Mouse (Mus musculus) mesoderm, embryonic 11.5 days (tissue): ENCODE measurements around the gene Dhx30.
"Not testable (repeated sequence)": the region's sequence is repeated elsewhere in the genome, so short reads cannot be mapped to it uniquely, and the experiment has no call there.

Source experiments
- DNase-seq: peaks from one replicate; pipeline ENCODE4 v3.0.0-alpha.2; 2012; ENCODE audit warnings: low read depth, low spot score

Dhx30 gene

DNA sequence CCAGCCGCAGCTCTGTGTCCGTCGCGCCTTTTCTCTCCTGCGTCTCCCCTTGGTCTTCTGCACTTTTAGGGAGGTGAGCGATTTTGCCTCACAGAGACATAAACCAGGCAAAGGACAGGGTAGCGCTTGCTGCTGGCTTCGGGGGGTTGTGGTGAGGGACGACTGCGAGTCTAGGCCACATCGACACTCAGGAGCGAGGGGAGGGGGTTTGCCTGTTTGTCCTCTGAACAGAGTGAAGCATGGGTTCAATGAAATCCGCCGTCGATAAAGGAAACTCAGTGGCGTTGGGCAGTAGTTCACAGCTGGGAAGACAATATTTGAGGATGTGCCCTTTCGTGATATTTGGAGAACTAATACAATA, at the start of gene Dhx30:
TSS of gene Dhx30 (minus strand) at position 52 of the 361 bp plus-strand sequence.
- DNase-seq: no peak

DNA sequence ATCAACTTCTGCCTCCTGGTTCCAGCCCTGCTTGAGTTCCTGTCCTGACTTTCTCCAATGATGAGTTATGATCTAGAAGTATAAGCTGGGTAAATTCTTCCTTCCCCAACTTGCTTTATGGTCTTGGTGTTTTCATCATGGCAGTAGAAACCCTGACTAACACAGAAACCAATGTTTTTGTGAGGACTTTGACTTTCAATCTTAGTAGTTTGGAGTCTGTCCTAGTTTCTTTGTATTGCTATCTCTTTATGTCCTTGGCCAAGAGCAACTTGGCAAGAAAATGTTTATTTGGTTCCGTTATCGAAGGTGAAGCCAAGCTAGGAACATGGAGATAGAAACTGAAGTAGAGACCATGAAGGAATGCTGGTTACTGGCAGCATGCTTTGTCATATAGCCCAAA, 45.4 kb upstream of the Dhx30 start:
- no peak for DNase-seq

DNA sequence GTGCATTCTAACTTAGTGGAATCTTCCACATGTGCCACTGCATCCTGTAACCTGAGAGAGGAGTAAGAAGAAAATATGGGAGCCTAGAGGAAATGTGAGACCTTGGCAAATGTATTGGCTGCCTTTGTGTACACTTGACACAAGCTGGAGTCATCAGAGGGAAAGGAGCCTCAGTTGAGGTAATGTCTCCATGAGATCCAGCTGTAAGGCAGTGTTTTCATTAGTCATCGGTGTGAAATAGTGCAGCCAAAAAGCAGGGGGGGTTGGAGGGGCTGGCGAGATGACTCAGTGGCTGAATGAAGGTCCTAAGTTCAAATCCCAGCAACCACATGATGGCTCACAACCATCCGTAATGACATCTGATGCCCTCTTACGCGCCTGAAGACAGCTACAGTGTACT, 44.8 kb upstream of the Dhx30 start:
- DNase-seq: no peak

DNA sequence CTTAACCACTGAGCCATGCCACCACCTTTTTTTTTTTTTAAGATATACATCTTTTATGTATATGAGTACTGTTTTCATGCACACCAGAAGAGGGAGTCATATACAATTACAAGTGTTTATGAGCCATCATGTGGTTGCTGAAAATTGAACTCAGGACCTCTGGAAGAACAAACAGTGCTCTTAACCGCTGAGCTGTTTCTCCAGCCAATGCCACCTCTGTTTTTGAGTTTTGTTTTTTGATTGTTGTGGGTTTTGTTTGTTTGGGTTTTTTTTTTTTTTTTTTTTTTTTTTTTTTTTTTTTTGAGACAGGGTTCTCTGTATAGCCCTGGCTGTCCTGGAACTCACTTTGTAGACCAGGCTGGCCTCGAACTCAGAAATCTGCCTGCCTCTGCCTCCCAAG, 42.9 kb upstream of the Dhx30 start:
- DNase-seq: not testable (repeated sequence)

DNA sequence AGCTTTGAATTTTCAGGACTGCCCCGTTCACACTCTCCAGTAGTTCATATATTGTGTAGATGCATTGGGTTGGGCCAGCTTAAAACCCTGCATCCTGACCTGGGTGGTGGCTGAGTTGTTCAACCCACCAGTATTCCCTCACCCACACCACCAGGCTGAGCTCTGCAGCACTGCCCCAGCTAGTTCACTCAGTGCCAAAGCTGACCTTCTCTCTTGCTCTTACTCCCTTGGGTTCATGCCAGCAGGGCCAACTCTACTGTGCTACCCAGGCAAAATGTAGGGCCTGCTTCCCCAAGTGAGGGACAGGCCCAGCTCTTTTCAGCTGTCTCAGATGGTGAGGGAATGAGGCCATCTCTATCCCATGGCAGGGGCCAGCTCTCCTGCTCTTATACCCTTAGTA, 41.4 kb upstream of the Dhx30 start:
- DNase-seq: no peak

DNA sequence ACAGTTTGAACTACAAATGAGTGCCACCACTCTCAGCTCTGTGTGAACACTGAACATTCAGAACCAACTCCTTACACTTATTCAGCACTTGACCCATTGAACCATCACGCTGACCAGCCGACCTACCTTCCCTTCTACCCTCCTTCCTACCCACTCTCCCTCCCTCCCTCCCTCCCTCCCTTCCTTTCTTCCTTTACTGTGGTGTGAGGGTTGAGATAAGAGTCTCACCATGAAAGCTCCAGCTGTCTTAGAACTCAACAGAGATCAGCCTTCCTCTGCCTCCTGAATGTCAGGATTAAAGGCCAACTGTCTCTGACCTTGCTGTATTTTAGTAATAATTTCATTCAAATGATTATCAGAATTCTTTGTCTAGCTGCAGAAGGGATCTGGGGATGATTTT, 31.0 kb upstream of the Dhx30 start:
- DNase-seq: no peak

DNA sequence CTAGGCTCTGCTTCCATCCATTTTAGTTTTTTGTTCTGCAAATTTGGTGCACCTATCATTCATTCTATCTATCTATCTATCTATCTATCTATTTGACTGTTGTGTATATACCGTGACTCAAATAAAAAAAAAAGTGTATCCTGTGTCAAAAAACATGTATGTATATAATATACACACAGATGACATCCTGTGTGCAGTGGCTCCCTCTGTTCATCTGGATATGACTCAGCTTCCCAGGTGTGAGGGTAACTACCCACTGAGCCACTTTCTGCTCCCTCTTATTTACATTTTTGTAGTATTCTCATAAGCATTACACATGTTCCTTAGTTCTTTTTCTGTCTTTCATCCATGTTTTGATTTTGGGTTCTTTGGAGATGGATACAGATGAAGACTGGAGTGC, 24.5 kb upstream of the Dhx30 start:
- no peak for DNase-seq

DNA sequence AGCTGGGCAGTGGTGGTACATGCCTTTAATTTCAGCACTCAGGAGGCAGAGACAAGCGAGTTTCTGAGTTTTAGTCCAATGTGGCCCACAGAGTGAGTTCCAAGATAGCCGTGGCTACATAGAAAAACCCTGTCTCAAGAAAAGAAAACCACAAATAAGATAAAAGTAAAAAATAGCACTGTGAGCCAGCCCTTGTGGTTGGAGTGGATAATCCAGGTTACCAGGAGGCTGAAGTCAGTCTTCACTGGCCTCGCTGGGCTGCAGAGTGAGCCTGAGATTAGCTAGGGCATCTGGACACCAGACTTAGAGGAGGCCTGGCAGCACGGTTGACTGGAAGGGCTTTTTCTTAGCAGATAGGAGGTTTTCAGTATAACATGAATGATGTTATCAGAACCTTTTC, 21.5 kb upstream of the Dhx30 start:
- no peak for DNase-seq

DNA sequence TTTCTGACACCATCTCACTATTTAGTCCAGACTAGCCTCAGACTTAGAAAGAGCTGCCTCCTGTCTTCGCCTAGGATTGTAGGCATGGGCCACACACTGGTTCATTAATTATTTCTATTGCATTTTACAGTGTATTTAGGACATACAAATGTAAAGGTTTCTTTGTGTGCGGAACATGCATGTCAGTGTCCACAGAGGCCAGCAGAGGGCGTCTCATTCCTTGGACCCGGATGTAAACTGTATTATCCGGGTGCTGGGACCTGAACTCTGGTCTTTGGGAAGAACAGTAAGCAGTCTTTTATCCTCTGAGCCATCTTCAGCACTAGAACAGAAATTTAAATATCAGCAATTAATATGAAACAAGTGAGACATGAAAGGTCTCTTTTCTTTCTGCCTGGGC, 16.5 kb upstream of the Dhx30 start:
- DNase-seq: no peak

DNA sequence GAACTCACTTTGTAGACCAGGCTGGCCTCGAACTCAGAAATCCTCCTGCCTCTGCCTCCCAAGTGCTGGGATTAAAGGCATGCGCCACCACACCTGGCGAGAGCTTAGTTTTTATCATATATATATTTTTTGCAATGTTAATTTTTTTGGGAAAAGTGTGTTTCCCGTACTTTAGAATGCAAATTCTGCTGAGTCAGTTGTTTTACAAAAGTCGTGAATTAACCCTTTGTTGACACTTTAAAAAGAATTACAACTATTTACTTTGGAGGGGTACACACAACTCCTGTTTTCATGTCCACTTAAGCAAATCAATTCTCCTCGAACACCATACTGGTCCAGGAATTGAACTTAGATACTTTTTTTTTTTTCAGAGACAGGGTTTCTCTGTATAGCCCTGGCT, 15.3 kb upstream of the Dhx30 start:
- no peak for DNase-seq

DNA sequence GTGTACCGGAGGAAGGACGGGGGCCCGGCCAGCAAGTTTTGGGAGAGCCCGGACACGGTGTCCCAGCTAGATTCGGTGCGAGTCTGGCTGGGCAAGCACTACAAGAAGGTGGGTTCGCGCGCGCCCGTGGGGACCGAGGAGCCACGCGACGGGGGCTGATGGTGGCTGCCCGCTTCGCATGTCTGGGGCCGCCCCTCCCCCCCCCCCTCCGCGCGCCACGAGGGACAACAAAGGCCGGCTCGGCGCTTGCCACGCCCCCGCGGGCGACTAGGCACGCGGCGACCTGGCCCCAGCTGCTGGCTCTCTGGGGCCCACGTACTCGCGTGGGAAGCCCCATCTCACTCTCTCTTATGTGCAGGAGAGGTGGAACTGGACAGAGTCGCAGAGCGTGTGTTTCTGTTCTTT, 14.6 kb upstream of the Dhx30 start:
- peak; percentile 74 for DNase-seq

DNA sequence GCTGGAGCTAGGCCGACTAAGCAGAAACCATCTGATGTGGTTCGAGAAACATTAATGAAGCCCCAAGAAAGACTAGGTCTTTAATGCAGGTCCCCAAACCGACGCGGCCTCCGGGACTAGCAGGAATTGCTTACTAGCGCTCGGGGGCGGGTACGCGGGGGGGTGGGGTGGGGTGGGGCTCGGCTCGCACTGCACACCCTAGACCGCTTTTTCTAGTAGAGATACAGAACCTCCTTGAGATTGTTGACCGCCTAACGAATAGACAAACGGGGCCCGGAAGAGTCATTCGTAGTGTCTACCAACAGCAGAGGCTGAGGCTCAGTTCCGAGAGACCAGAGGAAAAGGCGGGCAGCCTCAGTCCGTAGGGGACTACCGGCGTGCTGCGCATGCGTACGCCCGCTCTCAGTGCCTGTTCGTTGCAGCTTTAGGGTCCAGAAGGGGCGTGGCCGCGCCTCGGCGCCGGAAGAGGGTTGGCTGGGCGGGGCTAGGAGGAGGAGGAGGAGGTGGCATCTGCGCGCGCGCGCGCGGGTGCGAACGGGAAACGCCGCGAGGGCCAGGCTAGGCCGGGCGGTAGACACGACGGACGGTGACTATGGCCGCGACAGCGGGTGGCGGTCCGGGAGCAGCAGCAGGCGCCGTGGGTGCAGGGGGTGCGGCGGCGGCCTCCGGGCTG, 14.0 kb upstream of the Dhx30 start:
- peak; percentile 100 for DNase-seq

DNA sequence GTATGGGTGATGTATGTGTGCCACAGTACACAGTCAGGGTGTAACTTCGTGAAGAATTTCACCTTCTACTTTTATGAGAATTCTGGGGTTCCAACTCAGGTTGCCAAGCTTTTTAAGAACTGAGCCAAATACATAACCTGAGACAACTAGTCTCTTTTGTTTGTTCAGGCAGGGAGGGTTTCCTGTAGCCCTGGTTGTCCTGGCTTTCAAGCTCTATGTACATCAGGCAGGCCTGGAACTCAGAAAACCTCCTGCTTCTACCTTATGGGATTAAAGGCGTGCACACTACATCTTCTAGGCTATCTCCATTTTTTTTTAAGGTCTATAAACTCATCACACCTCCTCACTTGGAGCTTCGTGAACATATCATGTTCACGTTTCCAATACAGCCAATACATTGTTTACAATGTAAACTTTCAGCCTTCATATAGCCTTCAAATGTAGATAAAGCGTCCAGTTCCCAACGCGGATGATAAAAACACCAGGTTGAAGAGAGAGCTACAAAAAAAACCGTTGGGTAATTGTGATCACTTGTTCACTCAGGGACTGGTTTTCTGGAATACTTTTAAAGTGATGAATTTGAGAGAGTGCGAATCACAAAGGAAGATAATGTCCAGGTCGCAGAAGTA, 13.4 kb upstream of the Dhx30 start:
- DNase-seq: no peak

DNA sequence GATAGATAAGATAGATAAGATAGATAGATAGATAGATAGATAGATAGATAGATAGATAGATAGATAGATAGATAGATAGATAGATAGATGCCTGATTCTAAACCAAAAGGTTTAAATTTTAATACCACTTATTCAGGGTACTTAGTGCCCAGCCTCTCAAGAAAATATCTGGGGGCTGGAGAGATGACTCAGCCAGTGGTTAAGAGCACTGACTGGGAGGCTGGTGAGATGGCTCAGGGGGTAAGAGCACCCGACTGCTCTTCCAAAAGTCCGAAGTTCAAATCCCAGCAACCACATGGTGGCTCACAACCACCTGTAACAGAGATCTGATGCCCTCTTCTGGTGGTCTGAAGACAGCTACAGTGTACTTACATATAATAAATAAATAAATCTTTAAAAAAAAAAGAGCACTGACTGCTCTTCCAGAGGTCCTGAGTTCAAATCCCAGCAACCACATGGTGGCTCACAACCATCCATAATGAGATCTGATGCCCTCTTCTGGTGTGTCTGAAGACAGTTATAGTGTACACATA, 6.4 kb upstream of the Dhx30 start:
- DNase-seq: not testable (repeated sequence)

DNA sequence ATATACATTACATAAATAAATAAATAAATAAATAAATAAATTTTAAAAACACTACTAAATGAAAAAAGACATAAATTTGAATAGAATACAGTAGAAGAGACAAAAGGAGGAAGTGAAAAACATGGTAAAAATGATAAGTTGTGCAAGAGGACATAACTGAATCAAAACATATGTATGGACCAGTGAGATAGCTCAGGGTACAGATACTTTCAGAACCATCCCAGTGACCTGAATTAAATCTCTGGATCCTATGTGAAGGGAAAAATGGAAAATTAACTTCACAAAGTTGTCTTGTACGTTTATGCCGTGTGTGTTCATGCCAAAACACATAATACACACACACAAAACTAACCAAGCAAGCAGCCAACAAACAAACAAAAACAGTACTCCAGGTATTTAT, 5.7 kb upstream of the Dhx30 start:
- DNase-seq: no peak

DNA sequence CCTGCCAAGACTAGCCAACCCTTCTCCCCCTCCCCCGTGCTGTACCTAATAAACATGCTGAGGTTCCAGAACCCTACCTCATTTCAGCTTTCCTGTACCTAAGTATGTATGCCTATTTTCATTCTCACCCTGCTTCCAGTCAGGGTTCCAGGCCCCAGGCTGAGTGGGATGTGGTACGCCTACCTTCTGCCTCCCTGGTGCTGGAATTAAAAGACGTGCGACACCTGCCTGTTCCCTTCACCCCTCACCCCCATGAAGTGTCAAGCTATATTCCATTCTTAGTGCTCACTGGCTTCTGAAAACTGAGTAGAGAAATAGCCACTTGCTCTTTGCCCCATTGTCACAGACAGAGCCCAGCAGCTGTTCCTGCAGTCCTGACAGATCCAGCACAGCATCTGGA, 3.8 kb upstream of the Dhx30 start:
- DNase-seq: no peak

DNA sequence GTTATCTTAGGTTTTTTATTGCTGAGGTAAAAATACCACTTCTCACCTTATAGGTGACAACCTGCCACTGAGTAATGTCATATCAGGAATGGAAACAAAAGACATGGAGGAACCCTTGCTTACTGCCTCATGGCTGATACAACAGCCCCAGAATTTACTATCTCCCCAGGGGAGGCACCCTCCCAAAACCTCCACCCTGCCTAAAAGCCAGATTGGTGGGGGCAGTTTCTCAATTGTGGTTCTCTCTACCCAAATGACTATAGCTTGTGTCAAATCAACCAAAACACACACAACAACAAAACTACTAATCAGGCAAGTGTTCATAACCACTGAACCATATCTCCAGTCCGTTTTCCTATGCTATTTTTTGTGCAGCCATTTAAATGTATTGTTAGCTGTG, 619 bp upstream of the Dhx30 start:
- DNase-seq: no peak

DNA sequence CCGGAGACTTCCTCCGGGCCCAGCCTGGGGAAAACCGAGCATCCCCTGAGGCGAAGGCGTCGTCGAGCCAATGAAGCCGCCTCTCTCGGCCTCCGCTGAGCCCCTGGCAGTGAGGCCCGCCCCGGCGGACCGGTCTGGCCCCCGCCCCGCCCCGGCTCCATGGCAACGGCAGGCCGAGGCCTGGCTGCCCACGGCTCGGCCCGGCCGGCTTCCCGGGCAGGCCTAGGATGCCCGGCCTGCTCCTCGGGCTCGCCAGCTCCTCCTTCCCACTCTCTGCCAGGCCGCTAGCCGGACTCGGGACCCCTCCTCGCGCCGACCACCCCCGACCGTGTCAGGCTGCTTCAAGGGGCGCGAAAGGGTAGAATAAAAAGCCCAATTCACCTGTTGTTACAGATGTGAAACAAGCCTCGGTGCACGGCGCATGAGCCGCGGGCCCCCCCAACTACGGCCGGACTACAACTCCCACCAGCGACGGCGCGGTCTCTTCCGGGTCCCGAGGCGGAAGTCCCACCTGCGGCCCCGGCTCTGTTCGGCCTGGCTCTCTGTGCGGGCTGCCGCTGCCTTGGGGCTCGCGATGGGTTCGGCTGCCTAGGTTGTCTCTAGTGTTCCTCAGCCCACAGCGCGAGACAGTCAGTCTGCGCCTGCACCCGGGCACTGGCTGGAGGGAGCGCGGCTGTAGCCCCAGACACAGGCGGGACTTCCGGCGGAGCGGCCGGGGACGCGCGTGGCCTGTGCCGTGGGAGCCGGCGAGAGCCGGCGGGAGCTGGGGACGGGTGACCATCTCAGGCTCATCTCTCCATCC, 452 bp downstream of the Dhx30 start, which contains the start of gene Smarcc1:
TSS of gene Smarcc1 (plus strand) at position 732 of the 802 bp plus-strand sequence.
- peak; percentile 90 for DNase-seq

DNA sequence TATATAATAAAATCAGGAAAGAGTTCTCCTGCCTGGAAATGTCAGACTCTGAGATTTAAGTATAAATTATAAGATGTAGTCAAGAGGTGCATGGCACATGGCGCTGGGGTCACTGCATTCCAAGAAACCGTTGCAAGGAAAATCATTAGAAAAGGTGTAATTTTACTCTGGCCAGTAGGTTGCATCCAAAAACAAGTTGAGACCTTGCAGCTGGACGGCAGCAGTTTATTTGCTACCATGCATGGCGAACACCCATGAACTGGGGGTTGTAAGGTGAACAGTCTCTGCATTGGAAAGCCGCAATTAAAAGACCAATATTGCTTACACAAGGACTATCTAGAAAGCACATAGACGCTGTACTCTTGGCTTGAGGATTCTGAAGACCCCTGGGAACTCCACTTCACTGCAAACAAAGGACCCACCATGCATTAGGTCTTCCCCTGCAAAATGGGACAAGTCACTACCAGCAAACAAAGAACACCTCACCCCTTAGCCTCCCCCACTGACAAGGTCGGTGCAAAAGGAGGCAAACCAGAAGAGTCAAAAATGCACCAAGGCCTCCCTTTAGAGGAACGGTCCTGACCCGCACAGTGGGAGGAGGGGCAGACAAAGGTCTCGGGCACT, 1.2 kb downstream of the Dhx30 start:
- DNase-seq: peak; percentile 40

DNA sequence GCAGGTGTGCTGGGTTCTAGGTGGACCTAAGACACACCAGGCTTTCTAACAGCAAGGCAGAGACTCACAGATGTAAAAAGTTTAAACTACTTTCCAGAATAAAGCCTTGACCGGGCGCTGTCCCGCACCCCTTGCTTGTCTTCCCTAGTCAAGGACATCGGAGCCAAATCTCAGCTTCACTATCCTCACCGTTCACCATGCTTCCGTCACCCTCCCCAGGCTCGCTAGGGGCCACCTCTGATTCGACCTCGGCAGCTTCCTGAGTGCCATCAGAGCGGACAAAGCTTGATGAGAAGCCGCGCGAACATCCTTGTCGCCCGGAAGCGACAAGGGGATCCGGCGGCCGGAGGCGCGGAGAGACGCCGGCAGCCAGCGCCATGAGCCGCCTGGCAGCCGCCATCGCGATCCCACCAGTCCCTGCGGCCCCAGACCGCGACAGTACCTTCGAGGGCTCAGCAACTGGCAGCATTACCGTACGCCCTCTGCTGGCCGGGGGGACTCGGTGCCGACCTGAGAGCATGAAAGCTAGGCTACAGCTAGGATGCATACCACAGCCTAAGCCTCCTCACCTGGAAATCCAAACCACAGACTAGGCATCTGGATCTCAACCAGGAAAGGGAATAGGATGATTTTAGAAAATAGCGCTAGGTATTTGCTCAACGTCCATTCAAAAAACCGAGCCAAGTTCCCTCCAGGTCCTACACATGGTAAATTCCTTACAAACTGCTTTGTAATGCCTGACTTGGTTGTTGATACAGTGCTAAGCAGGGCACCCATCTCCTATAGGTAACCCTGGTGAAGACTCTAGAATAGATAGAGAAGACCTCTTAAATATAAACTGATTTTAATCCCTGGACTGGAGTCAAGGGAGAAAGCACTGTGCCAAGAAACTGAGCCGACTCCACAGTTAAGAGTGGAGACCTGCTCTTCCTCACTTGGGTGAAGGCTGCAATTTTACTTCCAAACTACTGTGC, 16.7 kb downstream of the Dhx30 start:
- DNase-seq: peak; percentile 91

DNA sequence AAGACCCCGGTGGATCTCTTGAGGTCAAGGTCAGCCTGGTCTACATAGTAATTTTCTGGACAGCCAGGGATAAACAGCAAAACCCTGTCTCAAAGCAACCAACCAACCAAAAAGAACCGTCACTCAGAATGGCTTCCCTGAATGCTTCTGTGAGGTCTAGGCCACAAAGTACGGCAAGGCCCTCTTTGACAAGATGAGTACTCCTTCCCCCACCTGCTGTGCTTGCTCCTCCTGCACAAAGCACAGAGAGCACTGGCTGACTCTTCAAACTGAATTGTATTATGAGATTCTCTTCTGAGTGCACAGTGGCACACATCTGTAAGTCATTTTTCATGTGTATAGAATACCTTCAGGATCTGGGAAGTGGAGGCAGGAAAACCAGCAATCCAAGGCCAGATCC, 19.8 kb downstream of the Dhx30 start:
- no peak for DNase-seq
